Mouse (Mus musculus): ENCODE measurements around the gene Sgip1.

Gene Sgip1

DNA sequence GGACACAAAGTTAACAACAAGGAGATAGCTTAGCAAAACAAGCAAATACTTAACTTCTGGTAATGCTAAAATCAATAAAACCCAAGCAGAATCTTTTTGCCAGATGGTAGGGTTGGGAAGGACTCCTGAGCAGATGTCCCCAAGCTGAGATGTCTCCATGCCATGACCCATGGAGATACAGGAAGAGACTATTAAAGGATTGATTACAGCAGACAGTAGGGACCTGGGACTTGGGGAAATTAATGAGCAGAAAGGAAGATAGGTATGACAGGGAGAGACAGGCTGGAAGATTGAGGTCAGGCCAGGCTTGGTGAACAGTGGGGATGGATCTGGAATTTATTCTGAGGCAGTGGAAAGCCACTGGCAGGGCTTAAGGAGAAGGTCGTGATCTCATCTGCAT, 33.5 kb downstream of the Sgip1 start:
- DNase-seq (ENCODE audit: extremely low read depth, low read depth): no peak

GRCm38 (mm10) chr4:102775596-102776270, 34.6 kb downstream of the Sgip1 start:
- no peak for DNase-seq (ENCODE audit: extremely low read depth, low read depth)

GRCm38 (mm10) chr4:102779902-102780301, 38.8 kb downstream of the Sgip1 start:
- DNase-seq (ENCODE audit: extremely low read depth, low read depth): no peak

DNA sequence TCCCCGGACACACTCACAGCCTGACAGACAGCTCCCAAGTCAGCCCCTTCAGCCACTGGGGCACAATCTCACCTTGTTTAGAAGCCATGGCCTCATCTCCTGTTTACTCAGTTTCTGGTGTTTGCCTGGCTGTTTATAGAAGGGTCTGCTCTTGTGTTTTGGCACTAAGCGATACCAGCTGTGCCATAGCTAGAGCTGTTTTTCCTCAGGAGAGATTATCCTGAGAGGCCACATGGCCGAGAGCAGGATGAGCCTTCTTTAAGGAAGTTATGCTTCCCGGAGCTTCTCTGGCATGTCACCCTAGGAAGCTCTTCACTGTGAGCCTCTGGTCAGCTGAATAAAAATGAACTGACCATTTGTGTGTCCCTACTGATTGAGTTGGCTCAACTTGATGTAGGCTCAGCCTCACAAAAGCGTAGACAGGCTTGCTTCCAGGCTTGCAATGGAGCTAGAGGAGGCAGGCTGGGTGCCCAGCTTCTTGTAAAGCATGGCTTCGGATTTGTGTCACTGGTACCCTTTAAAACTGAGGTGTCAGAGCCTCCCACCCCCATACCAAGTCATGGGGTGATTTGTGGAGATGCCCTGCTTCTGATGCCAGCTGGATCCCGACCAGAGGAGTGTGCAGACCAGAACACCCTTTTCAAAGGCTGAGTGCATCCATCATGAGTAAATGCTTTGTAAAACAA, 42.1 kb downstream of the Sgip1 start:
- no peak for DNase-seq (ENCODE audit: extremely low read depth, low read depth)

DNA sequence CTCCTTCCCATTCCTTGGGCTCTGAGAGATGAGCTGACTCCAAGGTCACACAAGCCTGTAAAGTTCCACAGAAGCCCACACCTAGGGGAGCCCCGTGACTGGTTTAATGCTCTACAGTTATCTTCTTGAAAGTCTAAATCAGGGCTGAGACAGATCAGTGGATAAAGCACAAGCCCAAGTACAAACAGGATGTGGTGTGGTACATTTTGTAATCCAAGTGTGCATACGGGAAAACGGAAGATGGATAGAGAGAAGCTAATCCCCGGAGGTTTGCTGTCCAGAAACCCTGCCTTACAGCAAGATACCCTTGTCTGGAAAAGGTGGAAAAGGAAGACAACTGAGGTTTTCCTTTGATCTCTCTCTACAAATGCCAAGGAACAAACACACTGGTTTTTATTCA, 44.1 kb downstream of the Sgip1 start:
- no peak for DNase-seq (ENCODE audit: extremely low read depth, low read depth)

GRCm38 (mm10) chr4:102792100-102792790, 51.1 kb downstream of the Sgip1 start:
- DNase-seq (ENCODE audit: extremely low read depth, low read depth): no peak

DNA sequence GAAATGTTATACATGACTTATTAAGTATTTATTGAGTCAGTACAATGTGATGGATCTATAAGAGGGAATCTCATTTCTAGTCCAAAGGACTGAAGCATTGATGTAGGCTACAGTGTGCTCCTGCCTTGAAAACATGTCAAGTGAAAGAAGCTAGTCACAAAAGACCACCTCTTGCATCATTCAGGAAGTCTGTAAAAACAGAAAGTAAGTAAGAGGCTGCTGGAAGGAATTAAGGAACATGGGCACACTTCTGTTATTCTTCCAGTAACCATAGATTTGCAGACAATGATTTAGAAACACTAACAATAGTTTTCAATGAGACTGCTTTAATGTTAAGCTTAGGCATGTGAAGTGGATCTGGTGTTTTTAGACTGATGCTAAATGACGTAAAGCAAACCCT, 60.4 kb downstream of the Sgip1 start:
- no peak for DNase-seq (ENCODE audit: extremely low read depth, low read depth)

- DNase-seq (ENCODE audit: extremely low read depth, low read depth): no peak
Observed at GRCm38 (mm10) chr4:102801936-102802335, 60.8 kb downstream of the Sgip1 start.

- DNase-seq (ENCODE audit: extremely low read depth, low read depth): no peak
Observed at GRCm38 (mm10) chr4:102804611-102805010, 63.5 kb downstream of the Sgip1 start.

DNA sequence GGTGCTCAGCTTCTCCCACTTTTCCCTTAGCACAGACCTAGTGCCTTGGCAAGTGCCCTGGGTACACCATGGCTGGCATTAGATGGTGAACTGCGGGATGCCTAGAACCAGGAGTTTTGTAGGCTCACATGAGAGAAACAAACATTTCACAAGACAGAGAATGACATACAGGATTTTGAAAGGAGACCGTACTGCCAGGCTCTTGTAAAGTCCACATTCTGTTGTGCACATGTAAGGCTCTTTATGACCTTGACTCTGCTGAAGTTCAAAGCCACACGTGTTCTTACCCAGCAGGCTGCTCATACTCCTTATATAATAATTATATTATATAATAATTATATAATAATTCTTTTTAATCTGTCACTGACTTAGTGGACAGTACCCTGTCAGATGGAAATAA, 65.9 kb downstream of the Sgip1 start:
- DNase-seq (ENCODE audit: extremely low read depth, low read depth): no peak

DNA sequence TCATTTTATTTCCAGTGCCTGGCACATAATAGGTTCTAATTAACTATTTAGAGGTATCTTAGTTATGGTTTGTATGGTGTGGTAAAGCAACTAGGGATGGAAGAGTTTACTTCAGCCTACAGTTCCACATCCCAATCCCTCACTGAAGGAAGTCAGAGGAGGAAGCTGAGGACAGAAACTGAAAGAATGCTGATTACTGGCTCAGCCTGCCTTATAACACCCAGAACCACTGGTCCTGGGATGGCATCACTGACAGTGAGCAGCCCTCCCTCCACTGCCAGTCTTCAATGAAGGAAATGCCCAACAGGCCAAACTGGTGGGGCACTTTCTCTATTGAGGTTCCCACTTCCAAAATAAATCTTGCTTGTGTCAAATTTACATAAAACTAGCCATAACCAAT, 67.2 kb downstream of the Sgip1 start:
- no peak for DNase-seq (ENCODE audit: extremely low read depth, low read depth)

DNA sequence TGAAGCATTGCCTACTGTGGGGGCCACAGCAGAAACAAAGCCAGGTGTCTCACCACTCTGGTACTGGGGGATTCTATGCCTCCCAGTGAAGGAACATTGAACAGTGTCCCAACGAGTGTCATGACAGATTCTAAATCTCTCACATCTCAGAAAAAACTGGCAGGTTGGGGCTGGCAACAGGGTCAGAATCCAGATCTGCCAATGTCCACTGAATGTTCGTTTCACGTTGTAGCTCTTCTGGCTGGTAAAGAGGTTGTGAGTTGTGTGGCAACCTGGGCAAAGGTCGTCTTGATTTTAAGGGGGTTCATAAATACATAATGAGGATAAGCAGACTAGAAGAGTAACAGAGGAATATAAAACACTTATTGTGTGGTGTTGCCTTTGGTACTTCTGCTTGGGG, 68.2 kb downstream of the Sgip1 start:
- DNase-seq (ENCODE audit: extremely low read depth, low read depth): no peak

- DNase-seq (ENCODE audit: extremely low read depth, low read depth): no peak
Observed at GRCm38 (mm10) chr4:102810277-102810676, 69.2 kb downstream of the Sgip1 start.

GRCm38 (mm10) chr4:102811007-102811805, 70.1 kb downstream of the Sgip1 start:
- no peak for DNase-seq (ENCODE audit: extremely low read depth, low read depth)

- DNase-seq (ENCODE audit: extremely low read depth, low read depth): no peak
Observed at GRCm38 (mm10) chr4:102813346-102813745, 72.2 kb downstream of the Sgip1 start.

- no peak for DNase-seq (ENCODE audit: extremely low read depth, low read depth)
Observed at GRCm38 (mm10) chr4:102821786-102822185, 80.7 kb downstream of the Sgip1 start.

DNA sequence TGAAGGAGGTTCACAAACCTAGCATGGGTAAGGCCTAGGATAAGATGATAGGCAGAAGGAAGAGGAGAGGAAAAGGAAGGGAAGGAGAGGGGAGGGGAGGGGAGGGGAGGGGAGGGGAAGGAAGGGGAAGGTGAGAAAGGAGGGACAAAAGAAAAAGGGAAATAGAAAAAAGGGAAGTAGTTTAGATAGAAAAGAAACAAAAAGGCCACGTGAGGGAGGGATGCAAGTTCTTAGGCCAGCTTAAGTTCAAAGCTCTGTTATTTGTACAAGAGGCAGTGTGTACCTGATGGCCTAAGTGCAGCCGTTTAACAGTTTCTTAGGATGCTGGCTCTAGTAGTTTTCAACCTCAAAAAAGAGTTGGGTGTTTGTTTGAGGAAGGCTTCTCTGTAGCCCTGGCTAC, 83.4 kb downstream of the Sgip1 start:
- peak; percentile 35 for DNase-seq (ENCODE audit: extremely low read depth, low read depth)

GRCm38 (mm10) chr4:102826159-102826558, 85.1 kb downstream of the Sgip1 start:
- no peak for DNase-seq (ENCODE audit: extremely low read depth, low read depth)

- DNase-seq (ENCODE audit: extremely low read depth, low read depth): no peak
Observed at GRCm38 (mm10) chr4:102828518-102828917, 87.4 kb downstream of the Sgip1 start.

- no peak for DNase-seq (ENCODE audit: extremely low read depth, low read depth)
Observed at GRCm38 (mm10) chr4:102833191-102833590, 92.1 kb downstream of the Sgip1 start.

DNA sequence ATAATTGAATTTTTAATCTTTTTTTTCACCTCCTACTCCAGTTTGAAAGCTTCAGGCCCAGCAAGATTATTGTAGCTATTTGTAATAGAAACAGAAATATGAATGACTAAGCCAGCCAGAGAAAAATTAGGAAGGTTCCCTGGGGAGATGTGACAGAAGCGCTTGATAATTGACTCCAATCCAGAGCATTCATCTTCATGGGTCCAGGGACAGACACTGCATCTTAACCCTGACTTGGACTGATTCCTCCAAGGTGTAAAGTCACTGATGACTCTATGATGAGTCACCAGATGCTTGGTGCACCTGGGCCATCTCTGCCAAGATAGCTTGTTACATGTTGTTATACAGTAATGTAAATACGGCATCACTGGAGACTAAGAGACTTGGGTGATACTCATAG, 92.6 kb downstream of the Sgip1 start:
- no peak for DNase-seq (ENCODE audit: extremely low read depth, low read depth)

DNA sequence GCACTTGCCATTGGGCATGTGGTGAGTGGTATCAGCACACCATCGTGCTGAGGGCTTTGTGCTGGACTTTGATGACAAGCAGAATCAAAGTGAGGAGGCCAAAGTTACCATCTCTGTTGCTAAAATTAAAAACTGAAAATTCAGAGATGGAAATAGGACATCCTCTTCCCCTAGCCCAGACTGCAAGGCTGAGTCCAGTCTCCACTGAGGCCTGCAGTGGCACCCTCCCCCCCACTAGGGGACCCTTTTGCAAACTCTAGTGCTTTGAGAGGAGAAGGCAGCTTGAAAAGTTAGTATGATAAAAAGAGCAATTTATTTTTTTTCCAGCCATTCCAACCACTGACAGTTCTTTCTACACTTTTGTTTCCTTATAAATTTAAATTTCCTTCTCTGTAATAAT, 93.6 kb downstream of the Sgip1 start:
- no peak for DNase-seq (ENCODE audit: extremely low read depth, low read depth)
